Mouse (Mus musculus) liver, postnatal 0 days (tissue): ENCODE measurements around the gene Pdzd2.

Source experiments
- CTCF ChIP-seq: sonication (generic); IDR thresholded peaks from 2 replicates; pipeline ENCODE4 v1.5.1; 2016; ENCODE audit warnings: antibody characterized with exemption, low read depth
- EP300 ChIP-seq: IDR thresholded peaks from 2 replicates; pipeline ENCODE4 v1.6.1; 2016; ENCODE audit warnings: antibody characterized with exemption, low read depth, mild to moderate bottlenecking

GRCm38 (mm10) chr15:12380057-12380456 lies 359.7 kb downstream of the Pdzd2 start:
- TF ChIP-seq CTCF: no peak
- no peak for TF ChIP-seq EP300
